Mouse (Mus musculus): ENCODE data around the gene Sh2d4b.

Gene Sh2d4b

DNA sequence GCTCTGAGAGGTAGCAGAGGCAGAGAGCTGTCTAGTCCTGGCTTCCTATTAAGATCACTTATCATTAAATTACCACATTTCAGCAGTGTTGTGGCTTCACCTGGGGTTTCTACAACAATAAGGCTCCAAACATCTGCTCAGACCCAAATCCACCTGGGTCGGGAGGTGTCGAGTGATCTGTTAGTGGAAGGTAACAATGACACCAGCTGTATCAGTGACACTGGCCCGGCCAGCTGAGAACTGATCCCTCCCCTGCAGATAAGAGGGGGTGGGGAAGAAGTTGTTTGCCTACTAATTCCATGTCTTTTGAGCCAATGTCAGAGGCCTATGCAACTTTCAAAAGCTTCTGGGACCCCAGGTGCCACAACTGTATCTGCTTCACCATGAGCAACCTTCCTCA lies at the start of gene Sh2d4b:
Gene Sh2d4b, minus strand, starts transcription at position 71 of the 400 bp plus-strand sequence.
- no peak for DNase-seq (ENCODE audit: low spot score in 2 of 2)

DNA sequence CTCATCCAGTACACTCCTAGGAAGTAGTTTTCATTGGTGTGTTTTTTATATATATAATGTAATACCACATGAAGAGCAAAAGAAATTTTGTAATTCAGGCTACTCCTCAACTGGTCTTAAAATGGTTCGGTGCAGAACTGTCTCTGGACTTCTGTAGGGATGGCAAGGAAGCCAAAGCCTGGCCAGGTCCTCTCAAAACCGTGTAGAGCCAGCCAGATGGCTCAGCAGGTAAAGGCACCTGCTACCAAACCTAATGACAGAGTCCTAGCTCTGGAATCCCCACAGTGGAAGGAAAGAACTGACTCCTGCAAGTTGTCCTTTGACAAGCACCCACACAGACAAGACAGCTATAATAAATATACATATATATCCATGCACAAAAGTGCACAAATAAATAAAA lies 49.4 kb upstream of the Sh2d4b start:
- DNase-seq (ENCODE audit: low spot score in 2 of 2): no peak

DNA sequence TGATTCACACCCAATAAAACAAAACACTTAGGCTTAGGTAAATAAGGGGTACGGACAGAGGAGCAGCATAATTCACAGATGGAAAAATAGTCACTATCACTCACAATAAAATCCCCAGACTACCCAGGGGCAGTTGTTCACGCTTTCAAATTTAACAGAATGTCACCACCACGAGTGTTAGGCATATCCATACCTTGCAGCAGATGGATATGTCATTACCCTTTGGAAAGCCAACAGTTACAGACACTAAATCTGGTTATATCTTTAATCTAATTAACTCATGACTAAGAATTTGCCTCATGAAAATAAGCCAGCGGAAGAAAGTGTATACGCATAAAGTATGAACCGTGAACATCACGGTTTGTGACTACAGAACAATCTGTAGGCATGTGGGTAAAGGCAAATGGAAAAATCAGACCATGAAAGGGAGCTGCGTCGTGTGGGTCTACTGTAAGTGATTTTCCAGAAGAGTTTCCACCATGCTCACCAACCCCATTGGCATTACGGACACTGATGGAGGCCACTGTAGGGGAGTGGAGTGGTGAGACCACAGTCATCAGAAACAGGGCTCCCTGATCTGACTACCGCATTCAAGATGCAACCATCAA lies 45.4 kb upstream of the Sh2d4b start:
- DNase-seq (ENCODE audit: low spot score in 2 of 2): no peak

DNA sequence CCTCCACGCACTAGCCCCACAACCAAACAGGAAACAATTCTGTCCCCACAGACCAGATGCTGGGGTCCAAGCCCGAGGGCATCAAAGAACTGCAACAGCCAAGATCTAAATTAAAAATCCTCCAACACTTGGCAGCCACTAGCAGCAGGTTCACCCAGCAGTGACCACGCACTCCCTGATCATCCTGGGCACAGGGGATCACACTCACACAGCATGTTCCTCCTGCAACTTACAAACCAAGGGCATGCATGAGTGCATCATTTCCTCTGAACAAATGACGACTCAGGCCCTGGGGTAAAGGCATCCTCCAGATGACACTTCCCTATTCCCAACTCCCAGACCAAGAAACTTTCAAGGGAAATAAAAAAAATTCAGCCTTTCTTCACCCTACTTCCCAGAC lies 44.0 kb upstream of the Sh2d4b start:
- DNase-seq (ENCODE audit: low spot score in 2 of 2): no peak

DNA sequence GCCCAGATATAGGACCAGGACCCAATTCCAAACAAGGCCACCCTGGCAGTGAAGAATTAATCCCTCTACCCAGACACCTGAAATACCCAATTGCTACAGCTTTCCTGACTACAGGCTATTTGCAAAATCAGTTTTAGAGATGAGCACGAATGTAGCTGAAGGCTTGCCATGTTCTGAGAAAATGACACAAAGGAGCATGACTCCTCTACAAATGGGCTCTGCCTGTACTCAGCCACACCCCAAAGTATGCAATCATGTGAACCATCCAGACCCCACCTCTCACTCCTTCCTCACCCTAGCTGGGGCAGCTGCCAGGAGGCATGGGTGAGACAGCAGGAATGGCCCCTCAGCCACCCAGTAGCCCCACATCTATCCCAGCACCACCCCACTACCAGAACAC lies 42.4 kb upstream of the Sh2d4b start:
- DNase-seq (ENCODE audit: low spot score in 2 of 2): no peak

DNA sequence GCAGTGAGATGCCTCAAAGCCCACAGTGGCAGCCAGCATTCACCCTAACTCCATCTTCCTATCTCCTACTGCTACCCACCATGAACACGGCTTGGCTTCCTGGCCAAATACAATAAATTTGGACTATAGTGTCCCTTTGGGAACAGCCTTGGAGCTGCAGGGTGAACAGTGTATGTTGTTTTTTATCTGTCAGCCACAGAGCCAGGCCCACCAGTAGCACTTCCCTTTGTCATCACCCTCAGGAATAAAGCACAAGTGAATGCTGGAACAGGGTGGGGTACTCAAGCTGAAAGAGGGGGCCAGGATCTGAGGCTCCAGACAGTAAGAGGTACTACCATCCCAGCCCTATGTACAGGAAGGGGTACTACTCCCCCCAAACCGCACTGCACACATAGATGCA lies 42.0 kb upstream of the Sh2d4b start:
- no peak for DNase-seq (ENCODE audit: low spot score in 2 of 2)

DNA sequence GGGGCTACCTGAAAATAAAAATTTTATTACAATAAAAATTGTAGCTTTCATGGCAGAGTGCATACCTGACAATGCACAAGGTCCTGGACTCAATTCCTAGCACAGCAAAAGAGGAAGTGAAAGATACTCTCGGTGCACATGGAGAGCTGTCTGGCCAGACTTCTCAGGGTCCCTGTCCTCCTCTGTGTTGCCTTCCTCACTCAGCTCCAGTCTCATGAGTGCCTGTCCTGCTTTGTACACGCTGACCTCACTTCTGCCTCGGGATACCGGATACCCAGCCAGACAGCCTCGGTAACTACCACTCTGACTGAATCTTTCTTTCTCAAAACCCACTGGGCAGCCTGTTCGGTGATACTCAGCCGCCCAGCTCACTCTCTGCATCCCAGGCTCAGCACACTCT lies 40.3 kb upstream of the Sh2d4b start:
- DNase-seq (ENCODE audit: low spot score in 2 of 2): no peak

DNA sequence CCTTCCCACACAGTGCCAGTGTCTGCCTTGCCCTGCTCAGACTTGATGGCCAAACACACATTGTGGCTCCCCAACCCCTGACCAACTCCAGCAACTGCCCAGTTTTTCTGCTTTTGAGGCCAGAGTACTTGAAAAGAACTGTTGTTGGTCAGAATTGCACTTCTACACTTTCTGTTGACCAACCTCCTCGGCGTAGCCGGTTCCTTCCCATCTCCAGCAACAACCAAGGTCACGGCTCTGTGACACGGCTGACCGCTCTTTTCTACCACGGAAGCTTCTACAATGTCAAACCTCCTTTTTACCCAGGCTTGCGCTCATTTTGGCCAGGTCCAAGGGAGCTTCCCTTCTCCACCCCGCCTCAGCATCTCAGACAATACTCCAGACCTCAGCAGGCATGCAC lies 39.2 kb upstream of the Sh2d4b start:
- DNase-seq (ENCODE audit: low spot score in 2 of 2): no peak

DNA sequence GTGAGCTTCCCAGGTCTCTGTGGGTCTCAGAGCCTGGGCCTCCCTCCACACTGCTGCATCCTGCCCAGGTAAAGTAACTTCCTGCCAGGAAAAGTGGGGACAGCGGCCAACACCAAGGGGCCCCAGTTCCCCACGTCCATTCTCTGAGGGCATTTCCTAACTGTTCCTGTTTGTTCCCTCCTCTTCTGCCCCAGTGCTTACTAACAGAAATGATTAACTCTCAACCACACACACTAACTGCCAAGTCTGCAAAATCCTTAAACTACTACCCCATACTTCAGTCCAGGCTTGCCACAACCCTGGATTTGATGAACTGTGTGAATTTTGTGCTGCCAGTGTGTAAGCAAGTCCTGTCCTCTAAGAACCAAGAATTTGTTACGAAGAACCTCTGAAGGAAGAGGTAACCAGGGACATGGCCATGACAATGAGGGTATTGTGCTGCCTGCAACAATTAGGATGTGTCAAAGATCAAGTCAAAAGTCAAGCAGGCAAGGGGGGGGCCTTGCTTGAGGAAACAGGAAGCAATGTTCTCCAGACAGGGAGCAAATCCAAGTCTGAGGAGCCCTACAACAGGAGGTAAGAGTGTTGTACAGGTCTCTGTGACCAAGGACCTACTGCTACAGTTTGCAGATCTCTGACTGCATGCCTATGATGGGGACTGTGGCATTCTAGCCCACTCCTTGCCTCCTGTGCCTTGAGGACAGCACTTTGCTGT lies 38.2 kb upstream of the Sh2d4b start:
- DNase-seq (ENCODE audit: low spot score in 2 of 2): no peak

DNA sequence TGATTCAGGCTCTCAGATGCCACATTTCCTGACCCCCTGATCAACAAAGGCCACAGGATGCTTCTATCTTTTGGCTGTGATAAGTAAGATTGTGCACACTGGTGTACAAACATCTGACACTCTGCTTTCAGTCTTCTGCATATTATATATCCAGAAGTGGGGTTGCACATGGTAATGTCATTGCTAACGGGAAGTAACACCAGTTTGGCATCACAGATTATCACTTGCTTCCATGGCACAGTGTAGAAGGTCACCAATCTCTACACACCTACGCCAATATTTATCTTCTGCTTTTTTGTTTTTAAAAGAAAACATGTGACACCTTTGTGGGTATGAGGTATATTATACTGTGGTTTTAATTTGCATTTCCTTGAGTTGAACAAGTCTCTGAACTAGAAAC lies 36.9 kb upstream of the Sh2d4b start:
- DNase-seq (ENCODE audit: low spot score in 2 of 2): no peak

DNA sequence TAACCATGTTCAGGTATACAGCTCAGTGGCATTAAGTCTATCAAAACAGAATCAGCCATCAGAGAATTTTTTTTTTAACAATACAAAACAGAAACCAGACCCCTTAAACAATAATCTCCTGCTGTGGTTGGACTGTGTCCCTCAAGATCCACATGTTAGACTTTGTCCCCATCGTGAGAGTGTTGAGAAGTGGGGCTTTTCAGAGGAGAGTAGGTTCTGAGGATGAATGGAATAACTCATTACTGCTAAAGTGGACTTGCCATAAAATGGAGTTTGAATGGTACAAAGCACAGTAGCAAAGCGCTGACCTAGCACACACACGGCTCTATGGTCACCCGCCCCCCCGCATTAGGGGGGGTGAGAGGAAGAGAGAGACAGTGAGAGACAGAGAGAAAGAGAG lies 35.8 kb upstream of the Sh2d4b start:
- DNase-seq (ENCODE audit: low spot score in 2 of 2): no peak

DNA sequence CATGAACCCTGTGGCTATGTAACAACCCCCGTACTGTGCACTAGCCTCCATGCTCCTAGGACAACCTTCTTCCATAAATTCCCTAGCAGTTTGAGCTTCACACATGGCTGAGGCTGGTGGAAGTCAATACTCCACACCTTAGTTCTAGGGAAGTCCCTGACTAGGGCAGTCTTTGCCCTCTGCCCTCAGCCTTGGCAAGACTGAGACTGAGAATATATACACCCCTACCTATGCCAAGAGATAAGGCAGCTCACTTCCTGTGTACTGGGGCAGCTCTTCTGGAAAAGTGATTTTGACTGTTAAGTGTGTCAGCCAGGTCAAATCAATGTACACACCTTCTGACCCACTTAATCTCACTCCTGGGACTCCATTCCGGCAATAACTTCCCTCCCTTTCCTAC lies 34.0 kb upstream of the Sh2d4b start:
- DNase-seq (ENCODE audit: low spot score in 2 of 2): no peak

DNA sequence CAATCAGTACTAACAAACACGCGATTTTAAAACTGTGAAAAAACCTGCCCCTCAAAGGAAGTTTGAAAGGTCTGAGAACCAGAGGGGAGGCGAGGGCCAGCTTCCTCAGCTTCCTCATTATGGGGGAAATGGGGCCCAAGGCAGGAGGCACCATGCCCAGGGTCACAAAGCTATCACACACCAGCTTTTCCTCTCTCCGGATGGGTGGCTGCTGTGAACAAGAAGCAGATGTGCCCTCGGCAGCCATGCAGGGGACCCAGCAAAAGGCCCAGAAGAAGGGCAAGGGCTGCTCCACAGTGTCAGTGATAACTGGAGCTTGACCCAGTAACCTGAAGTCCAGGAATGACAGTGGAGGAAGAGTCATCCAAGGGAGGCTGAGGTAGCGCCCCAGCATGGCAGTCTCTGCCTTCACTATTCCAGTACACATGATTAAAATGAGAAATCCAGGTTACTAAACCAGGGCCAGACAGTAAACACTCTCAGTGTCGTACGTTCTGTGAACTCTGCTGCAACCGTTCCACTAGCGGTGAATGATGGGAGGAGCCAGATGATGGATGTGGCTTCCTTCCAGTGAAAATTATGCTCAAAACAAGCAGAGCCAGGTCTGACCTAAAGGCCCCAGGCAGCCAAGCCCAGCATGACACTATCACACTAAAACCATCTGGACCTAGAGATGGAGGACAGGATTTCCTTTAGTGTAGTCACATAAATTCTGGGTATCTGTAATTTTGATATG lies 31.5 kb upstream of the Sh2d4b start:
- no peak for DNase-seq (ENCODE audit: low spot score in 2 of 2)

DNA sequence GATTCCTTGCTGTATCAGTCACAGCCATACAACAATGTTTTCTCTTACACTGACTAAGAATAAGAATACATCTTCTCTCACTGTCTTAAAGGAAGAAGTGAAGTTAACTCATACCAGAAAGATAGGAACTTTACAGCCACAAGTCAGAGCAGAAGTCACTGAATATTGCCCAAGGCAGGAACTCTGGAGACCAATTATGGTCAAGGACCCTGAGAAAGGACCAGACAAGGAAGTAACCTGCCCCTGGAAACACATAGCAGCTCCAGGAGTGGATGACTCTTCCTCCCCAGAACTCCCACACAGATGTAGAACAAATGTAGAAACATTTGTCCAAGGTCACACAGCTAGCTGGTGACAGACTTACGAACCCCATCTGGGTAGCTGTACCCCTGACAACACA lies 28.2 kb upstream of the Sh2d4b start:
- DNase-seq (ENCODE audit: low spot score in 2 of 2): no peak

DNA sequence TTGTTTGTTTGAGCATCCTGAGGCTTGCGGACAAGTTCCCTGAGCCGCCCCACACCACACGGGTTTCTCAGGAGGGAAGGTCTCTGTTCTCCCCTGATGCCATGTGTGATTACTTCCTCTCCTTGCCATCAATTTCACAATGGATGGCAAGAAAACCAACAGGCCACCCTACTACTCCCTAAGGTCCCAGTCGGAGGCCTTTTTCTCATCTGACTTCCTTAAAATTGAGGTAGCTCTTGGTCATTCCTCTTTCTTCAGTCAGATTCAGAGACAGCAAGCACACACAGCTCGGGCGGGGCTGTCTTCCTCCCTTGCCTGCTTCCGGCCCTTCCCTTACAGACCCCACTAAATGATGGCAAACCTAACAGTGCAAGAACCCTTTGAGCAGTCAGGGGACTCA lies 26.5 kb upstream of the Sh2d4b start:
- DNase-seq (ENCODE audit: low spot score in 2 of 2): no peak

DNA sequence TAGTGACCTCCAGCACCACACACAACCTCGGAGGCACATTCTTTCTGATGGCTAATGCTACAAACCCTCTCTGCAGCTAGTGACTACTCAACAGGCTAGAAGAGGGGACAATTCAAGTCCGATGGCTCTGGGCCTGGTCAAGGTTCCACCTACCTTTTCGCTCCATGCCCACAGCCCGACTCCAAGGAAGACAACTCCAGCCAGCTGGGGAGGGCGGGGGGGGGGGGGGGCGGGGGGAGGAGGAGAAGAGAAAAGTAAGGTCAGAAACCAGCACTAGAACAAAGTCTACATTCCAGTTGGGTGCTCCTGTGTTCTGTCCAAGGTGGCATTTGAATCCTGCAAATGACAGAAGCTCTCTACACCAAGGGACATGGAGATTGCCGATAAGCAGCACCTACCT lies 25.4 kb upstream of the Sh2d4b start:
- no peak for DNase-seq (ENCODE audit: low spot score in 2 of 2)

DNA sequence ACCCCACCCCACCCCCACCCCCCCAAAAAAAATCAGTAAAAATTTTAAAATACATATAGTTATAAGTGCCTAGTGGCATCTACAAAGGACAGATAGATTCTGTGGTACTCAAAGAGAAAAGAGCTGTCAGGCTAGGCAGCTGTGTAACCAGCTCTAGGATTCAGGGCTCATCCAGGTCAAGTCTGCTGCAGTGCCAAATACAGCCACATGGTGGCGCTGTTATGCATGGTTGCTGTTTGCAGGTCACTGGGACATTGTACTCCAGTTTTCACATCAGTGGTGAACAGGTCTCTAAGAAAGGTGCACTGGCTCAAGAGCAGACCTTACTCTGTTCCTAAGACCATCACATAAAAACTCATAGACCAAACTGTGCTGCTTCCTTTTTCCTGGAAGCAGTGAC lies 24.6 kb upstream of the Sh2d4b start:
- DNase-seq (ENCODE audit: low spot score in 2 of 2): peak; percentile 78 to 91

DNA sequence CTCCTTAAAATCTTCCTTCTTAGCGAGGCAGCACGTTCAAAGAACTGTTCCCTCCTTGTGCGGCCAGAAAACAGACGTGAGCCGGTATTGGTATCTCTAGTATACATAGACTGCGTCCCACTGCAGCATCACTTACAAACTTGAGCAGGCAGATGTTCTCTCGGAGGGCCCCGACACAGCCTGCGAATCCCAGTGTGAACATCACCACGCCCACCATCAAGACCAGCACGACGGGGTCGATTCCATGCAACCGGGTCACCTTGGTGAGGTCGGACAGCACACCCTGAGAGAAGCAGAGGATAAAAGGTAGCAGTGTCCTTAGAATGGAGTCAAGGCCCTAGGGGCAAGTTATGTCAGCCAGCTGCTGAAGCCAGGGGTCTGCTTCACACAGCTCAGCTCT lies 23.6 kb upstream of the Sh2d4b start:
- DNase-seq (ENCODE audit: low spot score in 2 of 2): no peak

DNA sequence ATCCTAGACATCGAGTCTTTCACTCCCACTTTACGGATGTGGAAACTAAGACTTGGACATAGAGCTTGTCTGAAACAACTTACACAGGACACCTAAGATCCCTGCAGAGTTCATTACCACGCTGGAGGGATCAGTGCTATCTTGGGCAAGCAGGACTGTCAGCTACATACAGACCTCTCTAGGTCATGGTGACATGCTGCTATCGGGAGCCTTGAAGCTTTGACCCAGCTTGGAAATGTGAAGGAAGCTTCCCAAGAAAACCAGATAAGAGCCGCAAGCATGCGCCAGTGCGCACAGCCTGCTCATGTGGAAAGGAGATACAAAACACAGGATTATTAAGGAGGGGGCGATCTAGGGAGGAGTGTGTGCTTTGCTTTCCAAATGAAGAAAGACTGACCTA lies 22.8 kb upstream of the Sh2d4b start:
- DNase-seq (ENCODE audit: low spot score in 2 of 2): no peak

DNA sequence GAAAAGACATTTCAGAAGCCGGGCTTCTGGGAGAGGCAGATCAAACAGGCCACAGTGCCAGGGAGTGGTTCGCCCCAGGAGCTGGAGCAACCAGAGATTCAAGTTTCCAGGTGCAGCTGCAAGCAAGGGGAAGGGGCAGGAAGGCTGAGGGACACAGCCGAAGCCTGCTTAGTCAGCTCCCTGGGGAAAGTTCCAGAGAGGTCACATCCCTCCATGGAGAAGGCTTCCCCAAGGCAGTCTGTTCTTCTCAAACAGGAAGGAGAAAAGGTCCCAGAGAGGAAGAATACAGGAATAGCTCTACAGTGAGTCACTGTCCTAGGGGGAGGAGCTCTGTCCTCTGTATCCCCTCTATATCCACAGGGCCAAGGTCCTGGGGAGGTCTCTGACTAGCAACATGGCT lies 21.6 kb upstream of the Sh2d4b start:
- no peak for DNase-seq (ENCODE audit: low spot score in 2 of 2)

DNA sequence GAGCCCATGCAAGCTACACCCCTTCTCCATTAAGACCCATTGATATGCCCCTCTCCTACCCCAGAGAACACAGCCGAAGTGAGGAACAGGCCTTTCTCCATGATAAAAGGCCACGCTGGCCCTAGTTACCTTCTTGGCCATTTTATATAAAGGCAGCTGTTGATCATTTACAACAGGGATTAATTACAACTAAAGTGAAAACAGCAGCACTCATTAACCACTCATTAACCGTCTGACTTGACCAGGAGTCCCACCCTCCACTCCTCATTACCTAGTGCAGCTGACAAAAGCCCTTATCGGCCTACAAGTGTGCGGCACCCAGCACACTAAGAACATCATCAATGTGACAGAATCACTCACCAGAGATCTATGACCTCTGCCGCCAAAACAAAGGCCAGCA lies 20.6 kb upstream of the Sh2d4b start:
- no peak for DNase-seq (ENCODE audit: low spot score in 2 of 2)

DNA sequence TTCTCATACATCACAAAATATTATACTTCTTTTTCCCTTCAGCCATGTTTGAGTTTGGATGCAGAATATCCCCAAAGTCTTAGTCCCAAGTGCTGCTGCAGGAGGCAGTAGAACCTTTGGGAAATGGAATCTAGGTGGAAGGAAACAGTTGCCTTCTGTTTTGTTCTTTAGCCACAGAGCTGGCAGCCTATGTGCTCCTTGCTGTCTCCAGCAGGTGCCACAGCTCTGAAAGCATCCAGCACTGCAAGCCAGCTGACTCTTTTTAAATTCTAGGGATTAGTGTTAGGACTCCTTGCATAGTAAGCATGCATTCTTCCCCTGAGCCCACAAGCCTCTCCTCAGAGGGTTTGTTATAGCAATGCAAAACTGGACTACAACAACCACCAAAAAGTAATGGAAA lies 18.5 kb upstream of the Sh2d4b start:
- DNase-seq (ENCODE audit: low spot score in 2 of 2): no peak

DNA sequence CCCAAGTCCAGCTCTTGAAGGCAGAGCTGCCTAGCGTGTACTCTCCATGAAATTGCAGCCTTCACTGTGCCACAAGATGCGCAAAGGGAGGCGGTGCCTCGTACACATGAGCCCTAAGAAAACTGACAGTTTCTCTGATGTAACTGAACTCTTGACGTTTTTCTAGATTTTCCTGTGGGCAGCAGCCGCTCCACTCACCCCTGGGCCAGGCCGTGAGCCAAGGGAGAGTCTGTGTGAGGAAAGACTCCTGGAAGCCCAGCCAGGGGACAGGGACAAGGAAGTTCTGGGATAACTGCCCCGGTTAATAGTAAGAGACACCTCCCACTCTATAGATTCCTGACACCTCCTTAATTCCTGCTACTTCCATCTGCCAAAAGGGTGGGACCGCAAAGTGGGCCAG lies 15.7 kb upstream of the Sh2d4b start:
- DNase-seq (ENCODE audit: low spot score in 2 of 2): no peak
